Mouse (Mus musculus): ENCODE data around the gene Rapgef2. TPM values are rescaled to one million over a fixed set of nuclear protein-coding genes. Genes with fewer than 3 reads are reported as not detected.

The Rapgef2 gene
- polyA plus RNA-seq, 2 experiments, result 1.2 TPM

DNA sequence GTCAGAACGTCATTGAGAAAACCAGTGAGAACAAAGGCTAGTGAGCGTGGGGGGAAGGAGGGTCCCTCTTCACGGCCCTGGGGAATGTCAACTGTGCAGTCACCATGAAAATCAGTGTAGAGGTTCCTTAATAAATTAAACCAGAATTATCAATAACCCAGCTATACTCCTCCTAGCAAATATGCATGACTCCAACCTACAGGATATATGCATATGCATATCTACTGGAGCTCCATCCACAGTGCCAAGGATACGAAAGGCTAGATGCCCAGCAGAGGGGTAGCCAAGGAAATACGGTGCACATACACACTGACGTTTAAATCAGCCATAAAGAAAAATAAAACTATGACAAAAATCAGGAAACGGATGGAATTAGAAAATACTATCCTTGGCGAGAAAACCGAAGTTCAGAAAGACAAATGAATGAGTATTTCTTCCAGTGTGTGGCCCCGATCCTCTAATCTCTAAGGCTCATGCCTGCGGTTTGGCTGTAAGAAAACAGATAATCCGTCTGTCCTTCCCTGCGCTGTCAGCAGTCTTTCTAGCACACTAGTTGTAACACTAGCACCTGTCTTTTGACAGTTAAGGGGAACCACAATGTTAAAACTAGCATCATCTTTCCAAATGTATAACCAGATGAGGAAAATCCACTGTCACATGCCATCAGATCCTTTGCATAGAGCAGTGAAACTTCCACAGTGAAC is 212.6 kb downstream of the Rapgef2 start:
- ATAC-seq (ENCODE audit: insufficient read depth), result peak; percentile 76; the same call in 1 of the 2 replicates
- DNase-seq (ENCODE audit: low read depth in 3 of 3, low spot score in 3 of 3), result no peak
- H3K9me3 ChIP-seq (ENCODE audit: control insufficient read depth, low read length), result no peaks in the 10 kb centered on the region
- H3K36me3 ChIP-seq (replicated peaks; ENCODE audit: control insufficient read depth, insufficient read depth, low read depth), result no peaks in the 10 kb centered on the region
- no peak overlapping the region for H3K27ac ChIP-seq
- no peak overlapping the region for H3K9ac ChIP-seq (replicated peaks)
- peak overlapping the region; percentile 32; the same call in 1 of the 2 replicates for H3K4me2 ChIP-seq (ENCODE audit: low read depth)
- TF ChIP-seq CTCF (IDR thresholded peaks at IDR 0.05; ENCODE audit: low read depth) (no peak), EP300 (IDR thresholded peaks at IDR 0.05; ENCODE audit: low read depth) (peak; percentile 80)
- H3K4me3 ChIP-seq (ENCODE audit: insufficient read depth in 1 of 2, low read depth in 2 of 2, low read length in 2 of 2), result no peak overlapping the region
- no peaks in the 10 kb centered on the region for H3K27me3 ChIP-seq (ENCODE audit: control insufficient read depth, insufficient read depth, low read length)
- H3K4me1 ChIP-seq (replicated peaks; ENCODE audit: control insufficient read depth in 2 of 2, insufficient read depth in 2 of 2, low read length in 1 of 2), result peaks cover 0 to 14% of the 10 kb centered on the region in 2 experiments; a peak in 3 of 4 replicates
- WGBS (ENCODE audit: insufficient replicate concordance), result 33% methylated on average over 13 of the region's 13 CpGs

GRCm38 (mm10) chr3:79071561-79071960 is 214.8 kb downstream of the Rapgef2 start:
- H3K27me3 ChIP-seq (ENCODE audit: control insufficient read depth, insufficient read depth, low read length), result no peaks in the 10 kb centered on the region
- H3K4me2 ChIP-seq (ENCODE audit: low read depth), result peak overlapping the region; percentile 28; the same call in 1 of the 2 replicates
- DNase-seq (ENCODE audit: low read depth in 3 of 3, low spot score in 3 of 3), result no peak
- no peak overlapping the region for H3K27ac ChIP-seq
- 15% methylated on average over 6 of the region's 7 CpGs for WGBS (ENCODE audit: insufficient replicate concordance)
- no peaks in the 10 kb centered on the region for H3K36me3 ChIP-seq (replicated peaks; ENCODE audit: control insufficient read depth, insufficient read depth, low read depth)
- H3K9ac ChIP-seq (replicated peaks), result no peak overlapping the region; the same call in 1 of the 2 replicates
- ATAC-seq (ENCODE audit: insufficient read depth), result no peak
- peaks cover 0 to 14% of the 10 kb centered on the region in 2 experiments; a peak in 3 of 4 replicates for H3K4me1 ChIP-seq (replicated peaks; ENCODE audit: control insufficient read depth in 2 of 2, insufficient read depth in 2 of 2, low read length in 1 of 2)
- no peaks in the 10 kb centered on the region for H3K9me3 ChIP-seq (ENCODE audit: control insufficient read depth, low read length)
- H3K4me3 ChIP-seq (ENCODE audit: insufficient read depth in 1 of 2, low read depth in 2 of 2, low read length in 2 of 2), result no peak overlapping the region
- TF ChIP-seq CTCF (IDR thresholded peaks at IDR 0.05; ENCODE audit: low read depth), result no peak

GRCm38 (mm10) chr3:79069891-79070290 is 216.4 kb downstream of the Rapgef2 start:
- Histone ChIP-seq H3K9ac (replicated peaks) (no peak overlapping the region), H3K9me3 (ENCODE audit: control insufficient read depth, low read length) (no peaks in the 10 kb centered on the region), H3K4me3 (ENCODE audit: insufficient read depth in 1 of 2, low read depth in 2 of 2, low read length in 2 of 2) (no peak overlapping the region), H3K27me3 (ENCODE audit: control insufficient read depth, insufficient read depth, low read length) (no peaks in the 10 kb centered on the region), H3K4me1 (replicated peaks; ENCODE audit: control insufficient read depth in 2 of 2, insufficient read depth in 2 of 2, low read length in 1 of 2) (peaks cover 0 to 14% of the 10 kb centered on the region in 2 experiments; a peak in 3 of 4 replicates), H3K4me2 (ENCODE audit: low read depth) (no peak overlapping the region), H3K36me3 (replicated peaks; ENCODE audit: control insufficient read depth, insufficient read depth, low read depth) (no peaks in the 10 kb centered on the region), H3K27ac (no peak overlapping the region)
- TF ChIP-seq EP300 (IDR thresholded peaks at IDR 0.05; ENCODE audit: low read depth) (no peak), CTCF (IDR thresholded peaks at IDR 0.05; ENCODE audit: low read depth) (no peak)
- no peak for ATAC-seq (ENCODE audit: insufficient read depth)
- 72% methylated on average over 10 of the region's 10 CpGs for WGBS (ENCODE audit: insufficient replicate concordance)
- DNase-seq (ENCODE audit: low read depth in 3 of 3, low spot score in 3 of 3), result no peak

GRCm38 (mm10) chr3:79068976-79069375 is 217.3 kb downstream of the Rapgef2 start:
- ATAC-seq (ENCODE audit: insufficient read depth) (no peak), DNase-seq (ENCODE audit: low read depth in 3 of 3, low spot score in 3 of 3) (no peak)
- Histone ChIP-seq H3K4me2 (ENCODE audit: low read depth) (no peak overlapping the region), H3K36me3 (replicated peaks; ENCODE audit: control insufficient read depth, insufficient read depth, low read depth) (no peaks in the 10 kb centered on the region), H3K9ac (replicated peaks) (no peak overlapping the region), H3K9me3 (ENCODE audit: control insufficient read depth, low read length) (no peaks in the 10 kb centered on the region), H3K4me1 (replicated peaks; ENCODE audit: control insufficient read depth in 2 of 2, insufficient read depth in 2 of 2, low read length in 1 of 2) (peaks cover 0 to 12% of the 10 kb centered on the region in 2 experiments; a peak in 3 of 4 replicates), H3K27ac (no peak overlapping the region), H3K4me3 (ENCODE audit: insufficient read depth in 1 of 2, low read depth in 2 of 2, low read length in 2 of 2) (no peak overlapping the region), H3K27me3 (ENCODE audit: control insufficient read depth, insufficient read depth, low read length) (no peaks in the 10 kb centered on the region)
- 83% methylated on average over 11 of the region's 11 CpGs for WGBS (ENCODE audit: insufficient replicate concordance)
- no peak for TF ChIP-seq CTCF (IDR thresholded peaks at IDR 0.05; ENCODE audit: low read depth)
- TF ChIP-seq EP300 (IDR thresholded peaks at IDR 0.05; ENCODE audit: low read depth), result no peak

- ATAC-seq (ENCODE audit: insufficient read depth) (no peak), DNase-seq (ENCODE audit: low read depth in 3 of 3, low spot score in 3 of 3) (no peak)
- WGBS (ENCODE audit: insufficient replicate concordance), result 85% methylated on average over 28 of the region's 28 CpGs
- Histone ChIP-seq H3K27me3 (ENCODE audit: control insufficient read depth, insufficient read depth, low read length) (no peaks in the 10 kb centered on the region), H3K4me2 (ENCODE audit: low read depth) (no peak overlapping the region), H3K9me3 (ENCODE audit: control insufficient read depth, low read length) (no peaks in the 10 kb centered on the region), H3K4me3 (ENCODE audit: insufficient read depth in 1 of 2, low read depth in 2 of 2, low read length in 2 of 2) (no peak overlapping the region), H3K36me3 (replicated peaks; ENCODE audit: control insufficient read depth, insufficient read depth, low read depth) (no peaks in the 10 kb centered on the region), H3K9ac (replicated peaks) (no peak overlapping the region), H3K27ac (no peak overlapping the region), H3K4me1 (replicated peaks; ENCODE audit: control insufficient read depth in 2 of 2, insufficient read depth in 2 of 2, low read length in 1 of 2) (peaks cover 0 to 4% of the 10 kb centered on the region in 2 experiments; a peak in 2 of 4 replicates)
- TF ChIP-seq CTCF (IDR thresholded peaks at IDR 0.05; ENCODE audit: low read depth) (no peak), EP300 (IDR thresholded peaks at IDR 0.05; ENCODE audit: low read depth) (no peak)
Measured at GRCm38 (mm10) chr3:79066455-79067055, 219.8 kb downstream of the Rapgef2 start.

Data from liver, embryonic 14.5 days (tissue).